Mouse (Mus musculus): ENCODE data around the gene Gm20518. TPM values are rescaled to one million over a fixed set of nuclear protein-coding genes. Genes with fewer than 3 reads are reported as not detected.

Gene Gm20518
- polyA plus RNA-seq, 1 experiment from 2014 or later, result 0.36 TPM

DNA sequence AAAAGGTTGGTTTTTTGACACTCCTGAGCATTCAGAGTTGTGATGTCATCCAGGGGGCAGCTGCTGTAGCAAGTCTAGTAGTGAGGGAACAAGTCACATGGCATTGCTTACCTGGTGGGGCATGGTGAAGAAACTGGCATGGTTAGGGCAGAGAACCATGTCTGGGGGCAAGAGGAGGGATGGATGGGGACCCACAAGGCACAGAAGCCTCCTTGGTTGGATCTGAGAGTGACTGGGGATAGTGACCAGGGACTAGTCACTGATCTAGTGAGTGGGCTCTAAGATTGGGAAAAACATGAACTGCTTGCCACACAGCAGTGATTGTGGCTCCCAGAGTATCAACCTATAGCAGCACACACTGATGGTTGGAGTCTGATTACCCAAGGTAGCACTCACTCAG lies 91.9 kb downstream of the Gm20518 start:
- Histone ChIP-seq H3K9me3 (ENCODE audit: control insufficient read depth, low read length) (no peaks in the 10 kb centered on the region), H3K27me3 (replicated peaks; ENCODE audit: control insufficient read depth, insufficient read depth, low read length) (peaks cover 70% of the 10 kb centered on the region), H3K4me3 (ENCODE audit: low read length) (no peak overlapping the region), H3K4me1 (ENCODE audit: control insufficient read depth, insufficient read depth, low read depth, low read length) (peaks cover 36% of the 10 kb centered on the region), H3K4me2 (ENCODE audit: low read length) (no peak overlapping the region), H3K9ac (ENCODE audit: low read depth, low read length) (no peak overlapping the region), H3K27ac (ENCODE audit: low read depth, low read length) (no peak overlapping the region), H3K36me3 (ENCODE audit: control insufficient read depth, insufficient read depth, low read length) (no peaks in the 10 kb centered on the region)
- ATAC-seq, result no peak

DNA sequence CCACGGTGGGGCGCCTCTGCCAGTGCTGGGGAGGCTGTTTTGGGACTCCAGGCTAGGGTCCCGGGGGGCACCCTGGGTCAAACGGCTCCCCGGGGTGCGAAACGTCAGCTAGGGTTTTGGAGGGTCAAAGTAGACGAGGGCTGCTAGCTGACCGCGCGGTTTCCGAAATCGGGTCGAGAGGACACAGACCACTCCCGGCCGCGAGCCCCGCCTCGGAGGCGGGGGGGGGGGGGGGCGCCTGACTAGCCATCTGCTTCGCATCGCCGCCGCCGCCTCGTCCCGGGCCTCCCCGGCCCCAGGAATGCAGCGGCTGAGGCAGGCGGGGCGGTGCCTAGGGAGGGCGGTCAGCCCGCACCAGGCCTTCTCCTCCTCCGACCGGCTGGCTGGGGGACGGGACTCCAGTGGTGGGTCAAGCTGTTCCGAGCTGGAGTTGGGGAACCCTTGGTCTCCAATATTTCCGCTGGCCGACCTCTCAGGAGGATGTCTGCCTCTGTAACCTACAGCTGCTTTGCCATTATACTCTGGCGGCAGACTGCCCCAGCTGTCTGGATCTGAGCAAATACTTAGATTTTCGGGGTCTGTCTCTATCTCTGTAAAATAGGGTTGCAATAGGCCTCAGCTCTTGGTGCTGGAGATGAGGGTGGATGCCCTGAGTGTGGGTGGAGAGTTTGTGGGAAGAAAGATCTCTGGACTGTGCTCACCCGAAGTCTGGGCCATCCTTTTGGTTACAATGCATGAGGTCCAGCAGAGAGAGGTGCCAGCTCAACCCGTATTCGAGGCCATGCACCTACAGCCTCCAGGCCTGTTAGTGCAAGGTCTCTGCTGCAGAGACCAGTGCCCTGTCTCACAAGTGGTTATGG lies 92.9 kb downstream of the Gm20518 start:
- Histone ChIP-seq H3K36me3 (ENCODE audit: control insufficient read depth, insufficient read depth, low read length) (no peaks in the 10 kb centered on the region), H3K27me3 (replicated peaks; ENCODE audit: control insufficient read depth, insufficient read depth, low read length) (peaks cover 66% of the 10 kb centered on the region), H3K4me2 (ENCODE audit: low read length) (peak overlapping the region; percentile 89), H3K27ac (ENCODE audit: low read depth, low read length) (no peak overlapping the region), H3K4me1 (ENCODE audit: control insufficient read depth, insufficient read depth, low read depth, low read length) (peaks cover 28% of the 10 kb centered on the region), H3K4me3 (ENCODE audit: low read length) (peak overlapping the region; percentile 54), H3K9ac (ENCODE audit: low read depth, low read length) (peak overlapping the region; percentile 28; the same call in 1 of the 2 replicates), H3K9me3 (ENCODE audit: control insufficient read depth, low read length) (no peaks in the 10 kb centered on the region)
- ATAC-seq, result no peak
- 2% methylated on average over 31 of the region's 45 CpGs for WGBS

DNA sequence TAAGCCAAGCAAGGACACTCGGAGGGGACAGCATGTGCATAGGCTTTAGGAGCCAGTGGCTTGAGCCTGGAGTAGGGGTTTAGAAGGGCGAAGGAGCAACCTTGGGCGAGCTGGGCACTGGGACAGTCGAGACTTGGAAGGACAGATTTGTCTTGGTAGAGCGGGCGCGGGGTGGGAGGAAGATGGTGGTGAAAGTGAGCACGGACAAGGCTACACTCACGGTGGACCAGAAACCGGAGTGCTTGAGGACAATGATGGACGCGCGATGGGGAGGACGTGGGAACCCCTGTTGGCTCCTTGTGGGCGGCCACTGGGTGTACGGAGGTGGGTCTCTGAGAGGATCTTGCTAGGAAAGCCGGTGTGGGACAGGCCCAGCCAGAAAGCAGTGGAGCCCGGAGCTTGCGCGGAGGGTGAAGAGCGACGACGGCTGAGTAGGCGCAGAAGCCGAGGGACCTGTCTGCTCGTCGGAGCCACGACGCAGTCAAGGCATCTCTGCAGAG lies 93.6 kb downstream of the Gm20518 start:
- peaks cover 21% of the 10 kb centered on the region for H3K4me1 ChIP-seq (ENCODE audit: control insufficient read depth, insufficient read depth, low read depth, low read length)
- 3% methylated on average over 29 of the region's 29 CpGs for WGBS
- no peak overlapping the region for H3K27ac ChIP-seq (ENCODE audit: low read depth, low read length)
- peak overlapping the region; percentile 89 for H3K4me2 ChIP-seq (ENCODE audit: low read length)
- peak overlapping the region; percentile 54 for H3K4me3 ChIP-seq (ENCODE audit: low read length)
- peaks cover 59% of the 10 kb centered on the region for H3K27me3 ChIP-seq (replicated peaks; ENCODE audit: control insufficient read depth, insufficient read depth, low read length)
- no peaks in the 10 kb centered on the region for H3K9me3 ChIP-seq (ENCODE audit: control insufficient read depth, low read length)
- peak overlapping the region; percentile 28; the same call in 1 of the 2 replicates for H3K9ac ChIP-seq (ENCODE audit: low read depth, low read length)
- ATAC-seq, result no peak
- H3K36me3 ChIP-seq (ENCODE audit: control insufficient read depth, insufficient read depth, low read length), result no peaks in the 10 kb centered on the region

DNA sequence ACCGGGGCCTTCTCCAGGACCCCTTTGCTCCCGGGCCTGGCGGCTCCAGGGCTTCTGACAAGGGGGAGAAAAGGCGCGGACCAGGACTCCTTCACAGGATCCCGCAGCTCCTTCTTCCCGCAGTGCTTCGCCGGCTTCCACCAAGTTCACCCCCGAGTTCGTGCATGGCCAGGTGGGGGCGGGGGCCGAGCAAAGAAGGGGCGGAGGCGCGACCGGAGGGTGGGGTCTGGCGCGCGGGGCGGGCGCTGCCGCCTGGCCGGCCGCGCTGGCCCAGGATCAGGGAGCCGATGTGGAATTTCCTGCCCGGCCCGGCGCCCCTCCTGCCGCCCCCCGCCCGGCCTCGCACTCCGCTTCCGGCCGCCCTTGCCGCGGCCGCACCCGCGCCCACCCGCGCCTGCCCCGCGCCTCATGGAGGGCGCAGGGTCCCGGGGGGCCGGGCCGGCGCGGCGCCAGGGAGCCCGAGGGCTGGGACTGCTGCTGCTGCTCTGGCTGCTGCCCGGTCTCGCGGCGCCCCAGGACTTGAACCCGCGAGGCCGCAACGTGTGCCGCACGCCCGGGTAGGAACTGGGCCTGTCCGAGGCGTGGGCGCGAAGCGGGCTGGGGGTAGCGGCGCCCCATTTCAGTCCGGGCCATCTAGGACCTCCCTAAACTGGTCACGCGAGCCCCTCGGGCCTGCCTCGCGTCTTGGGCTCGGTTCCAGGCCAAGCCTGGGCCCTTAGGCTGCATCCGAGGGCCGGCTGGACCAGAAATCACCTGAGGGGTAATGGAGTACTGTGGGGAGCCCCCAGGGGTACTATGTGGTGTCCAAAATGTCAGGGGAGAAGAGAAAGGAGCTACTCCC lies 94.3 kb downstream of the Gm20518 start, which contains the start of gene Scarf2:
Gene Scarf2, plus strand, starts transcription at position 312 of the 841 bp plus-strand sequence.
- H3K4me2 ChIP-seq (ENCODE audit: low read length), result peak within 1 kb of the TSS; percentile 89
- 1% methylated on average over 54 of the region's 81 CpGs for WGBS
- H3K4me1 ChIP-seq (ENCODE audit: control insufficient read depth, insufficient read depth, low read depth, low read length), result peaks cover 14% of the 10 kb centered on the region
- peak within 1 kb of the TSS; percentile 70 for H3K9ac ChIP-seq (ENCODE audit: low read depth, low read length)
- no peak within 1 kb of the TSS; the same call in 1 of the 2 replicates for H3K27ac ChIP-seq (ENCODE audit: low read depth, low read length)
- ATAC-seq, result no peak
- H3K27me3 ChIP-seq (replicated peaks; ENCODE audit: control insufficient read depth, insufficient read depth, low read length), result peaks cover 53% of the 10 kb centered on the region
- H3K4me3 ChIP-seq (ENCODE audit: low read length), result peak within 1 kb of the TSS; percentile 54
- peaks cover 2% of the 10 kb centered on the region; the same call in 1 of the 2 replicates for H3K36me3 ChIP-seq (ENCODE audit: control insufficient read depth, insufficient read depth, low read length)
- no peaks in the 10 kb centered on the region for H3K9me3 ChIP-seq (ENCODE audit: control insufficient read depth, low read length)

DNA sequence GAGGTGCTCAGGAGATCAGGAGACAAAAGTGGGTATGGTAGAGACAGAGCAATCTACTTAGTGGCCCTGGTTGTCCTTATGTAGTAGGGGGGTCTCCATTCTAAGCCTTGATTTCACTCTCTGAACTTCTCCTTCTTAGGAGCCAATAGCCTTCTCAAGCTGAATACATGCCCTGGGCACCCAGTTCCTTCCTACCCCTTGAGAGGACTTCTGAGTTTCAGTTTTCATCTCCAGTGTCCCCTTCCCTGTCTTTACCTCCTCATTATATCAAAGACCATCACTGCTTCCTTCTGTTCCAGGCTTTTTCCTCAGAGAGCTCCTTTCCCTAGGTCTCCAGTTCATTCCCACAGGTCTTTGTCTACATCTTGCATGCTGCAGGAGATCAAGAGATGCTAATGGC lies 95.0 kb downstream of the Gm20518 start:
- Histone ChIP-seq H3K9ac (ENCODE audit: low read depth, low read length) (peak overlapping the region; percentile 70; the same call in 1 of the 2 replicates), H3K27me3 (replicated peaks; ENCODE audit: control insufficient read depth, insufficient read depth, low read length) (peaks cover 46% of the 10 kb centered on the region), H3K36me3 (ENCODE audit: control insufficient read depth, insufficient read depth, low read length) (peaks cover 5% of the 10 kb centered on the region), H3K4me2 (ENCODE audit: low read length) (peak overlapping the region; percentile 89), H3K4me1 (ENCODE audit: control insufficient read depth, insufficient read depth, low read depth, low read length) (peaks cover 13% of the 10 kb centered on the region; the same call in 1 of the 2 replicates), H3K9me3 (ENCODE audit: control insufficient read depth, low read length) (no peaks in the 10 kb centered on the region), H3K27ac (ENCODE audit: low read depth, low read length) (no peak overlapping the region), H3K4me3 (ENCODE audit: low read length) (peak overlapping the region; percentile 54)
- no peak for ATAC-seq

DNA sequence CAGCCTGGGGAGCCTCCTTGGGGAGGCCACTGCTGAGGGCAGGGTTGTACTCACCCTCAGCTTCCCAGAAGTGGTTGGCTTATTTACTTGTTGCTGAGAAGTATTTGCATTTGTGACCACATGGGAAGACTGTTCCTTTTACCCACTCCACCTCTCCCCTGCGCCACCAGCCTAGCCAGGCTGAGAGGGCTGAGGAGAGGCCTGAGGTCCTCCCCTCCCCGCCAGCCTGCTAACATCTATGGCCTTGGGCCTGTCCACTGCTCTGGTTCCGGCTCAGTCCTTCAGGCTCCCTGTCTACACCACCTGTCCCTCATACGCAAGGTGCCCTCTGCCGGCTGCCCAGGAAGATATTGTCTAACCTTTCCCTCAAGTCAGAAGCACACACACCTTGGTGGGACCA lies 95.8 kb downstream of the Gm20518 start:
- Histone ChIP-seq H3K9me3 (ENCODE audit: control insufficient read depth, low read length) (no peaks in the 10 kb centered on the region), H3K36me3 (ENCODE audit: control insufficient read depth, insufficient read depth, low read length) (peaks cover 9% of the 10 kb centered on the region), H3K27me3 (replicated peaks; ENCODE audit: control insufficient read depth, insufficient read depth, low read length) (peaks cover 37% of the 10 kb centered on the region), H3K27ac (ENCODE audit: low read depth, low read length) (no peak overlapping the region), H3K4me1 (ENCODE audit: control insufficient read depth, insufficient read depth, low read depth, low read length) (peaks cover 13% of the 10 kb centered on the region; the same call in 1 of the 2 replicates), H3K4me3 (ENCODE audit: low read length) (no peak overlapping the region), H3K4me2 (ENCODE audit: low read length) (no peak overlapping the region), H3K9ac (ENCODE audit: low read depth, low read length) (no peak overlapping the region)
- WGBS, result 65% methylated on average over 4 of the region's 5 CpGs
- ATAC-seq, result no peak

GRCm38 (mm10) chr16:17794047-17794446 lies 97.4 kb downstream of the Gm20518 start:
- Histone ChIP-seq H3K4me3 (ENCODE audit: low read length) (no peak overlapping the region), H3K27ac (ENCODE audit: low read depth, low read length) (no peak overlapping the region), H3K27me3 (replicated peaks; ENCODE audit: control insufficient read depth, insufficient read depth, low read length) (peaks cover 24% of the 10 kb centered on the region), H3K36me3 (ENCODE audit: control insufficient read depth, insufficient read depth, low read length) (peaks cover 9% of the 10 kb centered on the region), H3K9ac (ENCODE audit: low read depth, low read length) (no peak overlapping the region), H3K4me1 (ENCODE audit: control insufficient read depth, insufficient read depth, low read depth, low read length) (peaks cover 13% of the 10 kb centered on the region; the same call in 1 of the 2 replicates), H3K4me2 (ENCODE audit: low read length) (no peak overlapping the region), H3K9me3 (ENCODE audit: control insufficient read depth, low read length) (no peaks in the 10 kb centered on the region)
- ATAC-seq, result no peak
- 89% methylated on average over 4 of the region's 4 CpGs for WGBS

GRCm38 (mm10) chr16:17792728-17793127 lies 98.7 kb downstream of the Gm20518 start:
- Histone ChIP-seq H3K4me3 (ENCODE audit: low read length) (no peak overlapping the region), H3K9me3 (ENCODE audit: control insufficient read depth, low read length) (no peaks in the 10 kb centered on the region), H3K4me1 (ENCODE audit: control insufficient read depth, insufficient read depth, low read depth, low read length) (peaks cover 7% of the 10 kb centered on the region; the same call in 1 of the 2 replicates), H3K36me3 (ENCODE audit: control insufficient read depth, insufficient read depth, low read length) (peaks cover 9% of the 10 kb centered on the region), H3K27me3 (replicated peaks; ENCODE audit: control insufficient read depth, insufficient read depth, low read length) (peaks cover 19% of the 10 kb centered on the region), H3K9ac (ENCODE audit: low read depth, low read length) (no peak overlapping the region), H3K4me2 (ENCODE audit: low read length) (no peak overlapping the region), H3K27ac (ENCODE audit: low read depth, low read length) (no peak overlapping the region)
- no peak for ATAC-seq
- WGBS, result 71% methylated on average over 3 of the region's 3 CpGs

DNA sequence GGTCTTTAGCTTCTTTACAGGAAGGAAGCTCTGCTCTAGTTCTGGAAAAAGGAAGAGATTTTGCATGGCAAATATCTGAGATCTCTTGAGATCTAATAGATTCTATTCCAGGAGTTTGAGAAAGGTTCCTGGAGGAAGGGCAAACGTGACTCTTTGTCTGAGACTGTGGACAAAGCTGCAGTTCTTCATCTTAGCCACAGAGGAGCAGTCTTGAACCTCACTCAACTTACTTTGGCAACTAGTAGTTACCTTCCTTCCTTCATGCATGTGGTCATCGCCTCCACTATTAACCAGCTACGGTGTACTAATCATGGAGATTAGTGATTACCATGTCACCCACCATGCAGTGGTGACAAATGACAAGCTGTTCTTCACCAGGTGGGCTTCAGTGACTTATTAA lies 106.1 kb downstream of the Gm20518 start:
- H3K4me2 ChIP-seq (ENCODE audit: low read length), result no peak overlapping the region
- no peaks in the 10 kb centered on the region for H3K4me1 ChIP-seq (ENCODE audit: control insufficient read depth, insufficient read depth, low read depth, low read length)
- H3K36me3 ChIP-seq (ENCODE audit: control insufficient read depth, insufficient read depth, low read length), result peaks cover 24% of the 10 kb centered on the region
- H3K9me3 ChIP-seq (ENCODE audit: control insufficient read depth, low read length), result no peaks in the 10 kb centered on the region
- no peak overlapping the region for H3K9ac ChIP-seq (ENCODE audit: low read depth, low read length)
- no peak overlapping the region for H3K27ac ChIP-seq (ENCODE audit: low read depth, low read length)
- H3K4me3 ChIP-seq (ENCODE audit: low read length), result no peak overlapping the region
- no peak for ATAC-seq
- H3K27me3 ChIP-seq (replicated peaks; ENCODE audit: control insufficient read depth, insufficient read depth, low read length), result no peaks in the 10 kb centered on the region
- WGBS, result 57% methylated on average over 3 of the region's 3 CpGs

All from hindbrain, embryonic 16.5 days (tissue).